Mouse (Mus musculus) lung, postnatal 36 days (tissue): Measurements from ENCODE around the gene Rpl26.

ENCODE experiments used
- DNase-seq: peaks from one replicate; pipeline ENCODE4 v3.0.0; 2022; ENCODE audit warnings: mixed read lengths

Gene Rpl26

DNA sequence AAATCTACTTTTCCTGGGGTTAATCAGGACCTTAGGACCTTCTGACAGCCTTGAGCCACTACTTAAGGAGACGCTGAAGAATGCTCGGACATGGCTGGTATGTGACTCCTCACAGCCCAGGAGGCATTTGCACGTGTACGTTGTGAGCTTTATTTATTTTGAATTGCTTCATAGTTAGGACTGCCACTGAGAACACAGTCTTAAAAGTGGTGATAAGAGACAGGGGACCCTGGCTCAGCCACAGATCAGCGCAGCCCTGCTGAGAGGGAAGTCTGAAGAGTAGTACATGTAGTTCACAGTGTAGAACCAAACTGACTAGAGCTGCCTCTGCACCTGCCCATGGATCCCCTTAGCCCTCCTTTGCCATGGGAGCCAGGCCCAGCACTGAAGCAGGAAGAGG lies 9.6 kb upstream of the Rpl26 start:
- no peak for DNase-seq

DNA sequence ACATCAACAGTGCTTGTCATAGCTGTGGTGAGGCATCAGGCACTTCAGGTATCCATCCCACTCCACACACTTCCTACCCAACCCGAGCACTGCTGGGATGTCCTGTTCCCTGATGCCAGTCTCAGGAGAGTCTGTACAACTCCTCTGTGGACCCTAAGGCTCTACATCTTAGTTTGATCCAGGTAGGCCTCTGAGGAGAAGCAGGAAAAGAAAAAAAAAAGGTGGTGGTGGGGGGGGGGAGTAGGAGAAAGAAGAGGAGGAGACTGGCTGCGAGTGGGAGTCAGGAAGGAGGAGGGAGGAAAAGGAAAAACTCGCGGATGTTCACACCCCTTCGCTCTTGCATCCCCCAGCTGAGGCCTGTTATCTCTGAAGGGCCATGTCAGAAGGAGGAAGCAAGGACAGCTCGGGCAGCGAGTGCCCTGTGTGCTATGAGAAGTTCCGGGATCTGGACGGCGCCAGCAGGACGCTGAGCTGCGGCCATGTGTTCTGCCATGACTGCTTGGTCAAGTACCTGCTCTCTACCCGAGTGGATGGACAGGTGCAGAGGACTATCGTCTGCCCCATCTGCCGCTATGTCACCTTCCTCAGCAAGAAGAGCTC lies 9.1 kb upstream of the Rpl26 start:
- DNase-seq, result no peak

DNA sequence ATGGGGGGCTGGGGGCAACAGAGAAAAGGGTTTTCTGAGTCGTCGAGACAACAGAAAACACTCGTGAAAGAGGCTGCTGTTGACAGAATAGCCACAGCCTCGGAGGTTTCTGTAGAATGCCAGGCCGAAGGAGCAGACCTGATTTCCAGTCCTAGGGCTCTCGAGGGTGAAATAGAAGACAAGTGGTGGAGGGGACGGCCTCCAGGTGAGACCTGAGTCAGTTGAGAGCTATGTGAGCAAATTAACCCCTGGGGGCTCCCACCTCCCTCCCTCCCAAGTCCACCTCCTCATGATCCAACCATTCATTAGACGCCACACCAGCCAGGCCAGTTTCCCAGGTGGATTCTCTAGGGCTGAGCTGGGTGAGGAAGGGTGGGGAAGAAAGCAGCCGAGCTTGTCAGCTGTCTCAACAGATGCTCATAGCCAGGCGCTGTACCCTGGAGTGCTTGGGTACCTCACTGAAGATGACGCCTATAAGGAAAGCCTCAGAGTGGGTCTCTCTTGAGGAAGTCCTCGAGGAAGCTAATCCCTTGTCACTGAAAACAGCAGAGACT lies 7.4 kb upstream of the Rpl26 start:
- no peak for DNase-seq

DNA sequence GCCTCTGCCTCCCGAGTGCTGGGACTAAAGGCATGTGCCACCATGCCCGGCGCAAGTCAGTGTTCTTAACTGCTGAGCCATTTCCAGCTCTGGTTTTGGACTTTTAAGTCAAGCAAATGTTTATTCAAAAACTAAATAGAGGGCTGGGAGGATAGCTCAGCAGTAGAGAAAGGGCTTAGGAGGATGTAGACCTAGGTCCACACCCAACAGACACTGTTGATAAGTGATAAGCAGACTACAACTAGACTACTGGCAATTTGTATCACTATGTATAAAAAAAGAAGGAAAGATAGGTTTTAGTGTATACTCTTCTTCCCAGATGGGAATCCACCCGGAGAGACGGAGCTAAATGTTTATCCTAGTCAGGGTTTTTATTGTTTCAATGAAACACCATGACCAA lies 5.1 kb upstream of the Rpl26 start:
- no peak for DNase-seq

DNA sequence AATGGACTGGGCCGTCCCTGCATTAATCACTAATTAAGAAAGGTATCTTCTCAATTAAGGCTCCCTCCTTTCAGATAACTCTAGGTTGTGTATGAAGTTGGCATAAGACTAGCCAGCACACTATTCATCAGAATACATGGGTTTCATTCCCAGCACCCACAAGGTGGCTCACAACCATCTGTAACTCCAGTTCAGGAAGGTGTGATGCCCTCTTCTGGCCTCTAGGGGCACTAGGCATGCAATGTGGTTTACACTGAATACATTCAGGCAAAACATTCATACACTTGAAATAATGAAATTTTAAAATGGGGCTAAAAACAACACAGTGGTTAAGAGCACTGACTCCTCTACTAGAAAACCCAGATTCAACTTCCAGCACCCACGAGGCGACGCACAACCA lies 4.3 kb upstream of the Rpl26 start:
- DNase-seq, result peak; percentile 69

DNA sequence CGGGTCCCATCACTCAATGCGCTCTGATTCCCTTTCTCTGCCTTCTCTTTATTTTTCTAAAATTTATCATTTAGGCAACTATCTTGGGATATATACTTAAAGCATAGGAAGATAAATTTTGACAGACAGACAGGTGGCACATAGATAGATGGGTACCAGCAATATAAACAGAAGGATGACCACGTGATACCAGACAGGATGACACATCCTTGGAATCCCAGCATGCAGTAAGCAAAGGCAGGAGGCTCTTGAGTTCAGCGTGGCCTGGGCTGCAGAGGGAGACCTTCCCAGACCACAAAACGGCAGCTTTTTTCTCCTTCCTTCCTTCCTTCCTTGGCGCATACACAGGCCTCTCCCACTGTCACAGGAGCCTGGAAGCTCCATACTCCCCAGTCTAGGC lies 3.5 kb upstream of the Rpl26 start:
- DNase-seq, result no peak

DNA sequence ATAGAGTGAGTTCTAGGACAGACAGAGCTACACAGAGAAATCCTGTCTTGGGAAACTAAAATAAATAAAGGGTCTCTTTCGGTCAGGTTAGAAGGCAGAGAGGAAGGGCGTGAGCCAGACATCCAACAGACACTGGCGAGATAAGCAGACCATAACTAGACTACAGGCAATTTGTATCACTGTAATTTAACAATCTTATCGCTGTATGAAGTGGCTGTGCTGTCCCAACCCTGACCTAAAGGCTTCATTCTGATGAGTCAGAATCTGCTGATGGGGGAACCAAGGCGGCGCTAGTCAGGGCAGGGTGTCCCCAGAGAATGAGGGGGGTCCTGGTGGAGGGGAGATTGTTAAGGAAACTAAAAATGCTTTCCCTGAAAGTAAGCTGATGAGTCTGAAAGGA lies 2.6 kb upstream of the Rpl26 start:
- no peak for DNase-seq

DNA sequence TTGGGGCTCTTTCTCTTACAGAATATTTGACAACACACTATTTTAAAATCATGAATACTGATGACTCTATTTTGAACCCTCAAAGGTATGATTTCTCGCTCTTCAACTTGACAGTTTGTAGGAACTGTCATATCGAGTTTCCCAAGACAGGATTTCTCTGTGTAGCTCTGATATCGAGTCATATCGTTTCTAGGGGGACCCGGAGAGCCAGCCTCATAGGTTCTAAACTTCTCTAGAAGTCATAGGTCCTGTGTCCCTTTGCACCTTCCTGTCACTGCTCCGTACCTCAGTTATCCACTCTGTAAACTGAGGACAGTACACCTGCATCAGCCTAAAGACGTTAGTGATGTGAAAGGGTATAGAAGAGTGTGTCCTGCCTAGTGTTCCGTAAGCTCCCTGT lies 1.6 kb upstream of the Rpl26 start:
- DNase-seq, result no peak

DNA sequence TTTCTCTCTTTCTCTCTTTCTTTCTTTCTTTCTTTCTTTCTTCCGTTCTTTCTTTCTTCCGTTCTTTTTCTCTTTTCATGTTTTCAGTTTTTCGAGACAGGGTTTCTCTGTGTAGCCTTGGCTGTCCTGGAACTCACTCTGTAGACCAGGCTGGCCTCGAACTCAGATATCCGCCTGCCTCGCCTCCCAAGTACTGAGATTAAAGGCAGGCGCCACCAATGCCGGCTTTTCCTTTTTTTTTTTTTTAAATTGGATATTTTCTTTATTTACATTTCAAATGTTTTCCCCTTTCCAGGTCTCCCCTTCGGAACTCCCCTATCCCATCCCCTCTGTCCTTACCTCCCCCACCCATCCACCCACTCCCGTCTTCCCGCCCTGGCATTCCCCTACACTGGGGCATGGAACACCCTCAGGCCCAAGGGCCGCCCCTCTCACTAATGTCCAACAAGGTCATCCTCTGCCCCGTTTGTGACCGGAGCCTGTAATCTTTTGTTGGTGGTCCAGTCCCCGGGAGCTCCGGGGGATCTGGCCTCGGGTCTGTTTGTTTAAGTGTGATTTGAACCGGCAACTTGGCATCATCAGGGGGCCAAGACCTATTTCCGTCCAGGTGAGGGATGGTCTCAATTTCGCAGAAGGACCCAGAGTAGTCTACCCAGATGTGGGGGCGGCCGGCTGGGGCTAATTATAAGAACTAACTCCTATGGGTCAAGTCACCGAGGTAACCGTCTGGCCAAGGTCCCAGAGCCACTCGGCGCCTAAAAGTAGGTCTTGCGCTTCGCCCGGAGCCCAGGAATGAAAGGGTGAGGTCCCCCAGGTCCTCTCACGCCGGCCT lies 648 bp upstream of the Rpl26 start:
- no peak for DNase-seq

DNA sequence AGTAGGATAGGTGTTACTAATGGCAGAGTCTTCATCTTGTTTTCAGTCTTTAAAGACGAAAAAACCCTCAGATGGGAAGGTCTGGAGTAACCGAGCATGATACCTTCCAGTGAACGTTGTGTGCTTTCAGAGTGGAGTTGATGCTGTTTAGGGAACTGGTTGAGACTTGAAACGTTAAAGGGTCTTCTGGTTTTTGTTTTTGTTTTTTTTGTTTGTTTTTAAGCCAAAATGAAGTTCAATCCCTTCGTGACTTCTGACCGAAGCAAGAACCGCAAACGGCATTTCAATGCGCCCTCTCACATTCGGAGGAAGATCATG lies 623 bp downstream of the Rpl26 start:
- no peak for DNase-seq

DNA sequence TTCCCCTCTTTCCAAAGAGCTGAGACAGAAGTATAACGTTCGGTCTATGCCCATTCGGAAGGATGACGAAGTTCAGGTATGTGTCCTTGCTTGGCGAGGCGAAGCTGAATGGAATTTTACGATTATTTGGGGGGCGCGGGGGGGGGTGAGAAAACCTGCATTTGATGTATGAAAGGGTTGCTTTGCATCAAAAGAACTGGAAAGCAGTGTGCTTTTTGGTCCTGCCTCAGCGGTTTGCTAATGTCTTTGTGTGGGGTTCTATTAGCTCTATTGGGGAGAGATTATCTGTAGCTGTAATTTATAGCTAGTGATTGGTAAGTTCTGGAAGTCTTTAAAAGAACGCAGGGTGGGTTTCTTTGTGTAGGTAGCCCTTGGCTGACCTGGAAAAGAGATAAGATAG lies 984 bp downstream of the Rpl26 start:
- no peak for DNase-seq

DNA sequence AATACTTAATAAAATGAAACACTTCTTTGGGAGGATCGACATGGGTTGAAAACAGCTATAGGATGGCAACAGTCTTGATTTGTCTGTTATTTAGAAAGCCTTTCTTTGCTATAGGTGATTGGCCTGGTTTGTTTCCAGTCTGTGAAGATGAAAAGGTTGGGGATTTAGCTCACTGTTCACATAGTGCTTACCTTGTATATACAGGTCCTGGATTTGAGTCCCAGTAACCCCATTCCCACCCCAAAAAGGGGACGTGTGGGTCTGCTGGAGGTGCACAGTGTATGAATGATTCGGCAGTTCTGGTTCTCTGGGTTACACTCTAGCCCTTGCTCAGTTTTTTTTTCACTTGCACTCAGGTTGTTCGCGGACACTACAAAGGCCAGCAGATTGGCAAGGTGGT lies 1.4 kb downstream of the Rpl26 start:
- no peak for DNase-seq

DNA sequence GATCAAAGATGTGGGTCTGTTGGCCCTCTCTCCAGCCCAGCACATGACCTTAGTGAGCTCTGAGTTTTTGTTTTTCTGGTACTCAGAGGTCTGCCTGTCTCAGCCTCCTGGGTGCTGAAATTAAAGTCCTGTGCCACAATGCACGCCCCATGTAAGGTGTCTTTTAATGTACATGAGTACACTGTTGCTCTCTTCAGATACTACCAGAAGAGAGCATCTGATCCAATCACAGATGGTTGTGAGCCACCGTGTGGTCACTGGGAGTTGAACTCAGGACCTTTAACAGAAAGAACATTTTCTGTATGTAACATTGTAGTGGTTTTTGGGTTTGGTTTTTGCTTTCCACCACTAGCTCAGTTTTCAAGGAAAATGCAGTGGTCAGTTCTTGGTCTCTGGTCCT lies 2.4 kb downstream of the Rpl26 start:
- no peak for DNase-seq

DNA sequence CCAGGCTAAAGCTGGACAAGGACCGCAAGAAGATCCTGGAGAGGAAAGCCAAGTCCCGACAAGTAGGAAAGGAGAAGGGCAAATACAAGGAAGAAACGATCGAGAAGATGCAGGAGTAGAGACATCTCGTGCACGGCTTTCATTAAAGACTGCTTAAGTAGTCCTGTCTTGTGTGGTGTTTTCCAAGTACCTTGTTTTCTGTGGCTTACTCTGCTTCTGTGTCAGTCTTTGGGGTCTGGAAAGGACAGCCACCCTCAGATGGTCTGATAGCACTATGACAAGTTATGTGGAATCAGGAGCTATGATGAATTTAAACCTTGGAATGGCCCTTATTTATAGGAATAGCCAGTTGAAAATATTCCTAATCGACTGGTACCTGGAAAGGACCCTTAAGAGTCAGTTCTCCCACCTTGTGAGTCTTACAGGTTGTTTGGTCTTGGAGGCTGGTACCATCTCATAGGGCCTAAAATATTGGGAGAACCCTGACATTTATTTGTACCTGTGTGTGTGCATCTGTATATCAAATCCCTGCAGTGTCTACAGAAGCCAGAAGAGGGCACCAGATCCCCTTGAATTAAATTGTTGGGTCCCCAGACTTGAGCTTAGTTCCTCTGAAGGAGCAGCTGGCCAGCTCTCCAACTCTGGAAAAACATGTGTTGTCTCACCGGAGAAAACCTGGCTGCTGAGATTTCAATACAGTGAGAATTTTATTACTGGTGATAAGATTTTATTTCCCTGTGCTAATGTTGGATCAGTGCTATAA lies 3.2 kb downstream of the Rpl26 start:
- DNase-seq, result peak; percentile 93

DNA sequence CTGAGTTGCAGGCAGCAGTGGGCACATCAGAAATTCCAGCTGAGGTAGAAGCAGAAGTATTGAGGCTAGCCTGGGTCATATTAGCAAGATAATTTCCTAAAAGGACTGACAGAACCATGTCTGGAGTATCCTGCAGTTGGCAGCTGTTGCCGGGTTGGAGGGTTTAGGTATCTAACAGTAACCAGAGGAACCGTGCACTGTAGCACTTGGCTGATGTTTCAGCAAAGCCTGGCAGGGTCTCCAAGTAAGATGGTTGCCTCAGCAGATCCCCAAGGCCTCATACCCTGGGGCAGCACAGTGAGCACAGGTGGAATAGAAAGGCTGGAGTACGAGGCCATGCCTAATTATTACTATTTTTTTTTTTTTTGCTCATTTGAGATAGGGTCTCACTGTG lies 3.8 kb downstream of the Rpl26 start:
- no peak for DNase-seq

DNA sequence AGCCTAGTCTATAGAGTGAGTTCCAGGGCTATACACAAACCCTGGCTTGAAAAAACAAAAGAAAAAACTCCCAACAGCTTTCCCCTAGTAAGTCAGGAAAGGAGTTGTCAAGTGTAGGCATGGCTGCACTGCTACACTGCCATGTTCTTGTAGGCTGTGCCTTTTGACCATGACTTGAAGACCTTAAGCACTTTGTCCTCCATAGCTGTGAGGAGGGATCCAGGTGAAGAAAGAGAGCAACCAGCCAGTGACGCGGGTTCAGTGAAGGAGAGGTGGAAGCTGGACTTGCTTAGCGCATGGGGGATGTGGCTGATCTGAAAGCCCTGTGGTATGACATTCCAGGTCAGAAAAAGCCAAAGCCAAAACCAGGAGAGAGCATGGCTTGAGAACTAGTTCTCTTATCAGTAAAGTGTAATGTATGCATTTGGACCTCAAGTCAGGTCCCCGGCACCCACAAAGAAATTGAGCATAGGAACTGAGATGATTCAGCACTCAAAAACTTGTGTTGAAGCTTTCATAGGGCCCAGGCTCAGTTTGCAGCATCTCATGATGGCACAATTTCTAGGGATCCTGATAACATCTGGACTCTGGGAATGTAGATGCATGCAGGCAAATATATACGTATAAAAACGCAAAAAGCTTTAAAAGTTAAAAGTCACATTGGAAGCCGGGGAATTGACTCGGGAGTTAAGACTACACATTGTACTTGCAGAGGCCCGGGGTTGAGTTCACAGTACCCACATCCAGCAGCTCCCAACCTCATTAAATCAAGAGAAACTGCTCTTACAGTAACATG lies 4.5 kb downstream of the Rpl26 start:
- no peak for DNase-seq

DNA sequence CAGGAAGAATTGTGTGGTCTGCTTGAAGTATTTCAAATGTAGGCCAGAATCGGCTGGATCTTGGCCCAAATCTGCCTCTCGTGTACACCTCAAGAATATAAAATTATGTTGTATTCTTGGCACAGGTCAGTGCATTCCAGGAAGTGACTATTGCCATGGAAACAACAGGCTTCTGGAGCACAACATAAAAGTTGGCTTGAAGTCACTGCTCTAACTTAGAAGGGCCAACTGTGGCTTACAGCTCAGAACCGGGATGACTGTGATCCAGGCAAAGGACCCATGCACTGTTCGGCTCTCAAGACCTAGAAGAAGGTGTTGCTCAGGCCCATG lies 5.0 kb downstream of the Rpl26 start:
- no peak for DNase-seq

DNA sequence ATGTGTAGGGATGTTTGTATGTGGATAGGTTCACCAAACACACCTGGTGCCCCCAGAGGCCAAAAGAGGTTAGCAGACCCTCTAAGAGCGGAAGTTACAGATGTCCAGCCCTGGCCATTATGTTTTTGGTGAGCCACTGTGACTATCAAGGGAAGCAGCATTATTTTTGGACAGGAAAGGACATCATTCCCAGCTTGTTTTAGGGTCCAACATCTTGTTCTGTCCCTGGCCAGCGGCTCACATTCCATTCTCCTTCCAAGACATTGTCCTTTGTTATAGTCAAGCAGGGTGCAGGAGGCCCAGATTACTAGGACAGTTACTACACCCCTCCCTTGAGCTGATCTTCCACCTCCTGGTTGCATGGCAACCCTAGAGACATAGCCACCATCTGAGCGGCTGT lies 5.9 kb downstream of the Rpl26 start:
- DNase-seq, result no peak

DNA sequence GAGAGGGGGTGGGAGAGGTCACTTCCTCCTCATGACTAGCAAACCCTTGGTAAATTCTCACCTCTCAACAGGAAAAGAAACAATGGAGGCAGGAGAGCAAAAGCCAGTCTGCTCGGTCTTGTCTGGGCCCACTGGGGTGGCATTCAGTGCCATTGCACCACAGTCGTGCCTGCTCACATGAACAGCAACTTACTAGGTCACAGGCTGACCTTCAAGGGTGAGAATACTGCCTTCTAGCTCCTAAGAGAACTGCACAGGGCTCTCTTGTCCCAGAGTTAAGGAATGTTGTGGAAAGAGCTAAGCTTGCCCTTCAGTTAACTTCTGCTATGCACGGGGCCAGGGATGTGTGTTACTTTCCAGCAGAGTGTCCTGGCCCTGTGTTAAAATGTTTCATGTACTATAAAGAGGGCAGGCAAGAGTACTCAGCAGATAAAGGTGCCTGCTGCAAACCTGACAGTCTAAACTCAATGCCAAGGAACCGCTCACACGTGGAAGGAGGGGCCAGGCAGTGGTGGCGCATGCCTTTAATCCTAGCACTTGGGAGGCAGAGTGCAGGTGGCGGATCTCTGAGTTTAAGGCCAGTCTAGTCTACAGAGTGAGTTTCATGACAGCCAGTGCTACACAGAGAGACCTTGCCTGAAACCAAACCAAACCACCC lies 7.6 kb downstream of the Rpl26 start:
- no peak for DNase-seq

DNA sequence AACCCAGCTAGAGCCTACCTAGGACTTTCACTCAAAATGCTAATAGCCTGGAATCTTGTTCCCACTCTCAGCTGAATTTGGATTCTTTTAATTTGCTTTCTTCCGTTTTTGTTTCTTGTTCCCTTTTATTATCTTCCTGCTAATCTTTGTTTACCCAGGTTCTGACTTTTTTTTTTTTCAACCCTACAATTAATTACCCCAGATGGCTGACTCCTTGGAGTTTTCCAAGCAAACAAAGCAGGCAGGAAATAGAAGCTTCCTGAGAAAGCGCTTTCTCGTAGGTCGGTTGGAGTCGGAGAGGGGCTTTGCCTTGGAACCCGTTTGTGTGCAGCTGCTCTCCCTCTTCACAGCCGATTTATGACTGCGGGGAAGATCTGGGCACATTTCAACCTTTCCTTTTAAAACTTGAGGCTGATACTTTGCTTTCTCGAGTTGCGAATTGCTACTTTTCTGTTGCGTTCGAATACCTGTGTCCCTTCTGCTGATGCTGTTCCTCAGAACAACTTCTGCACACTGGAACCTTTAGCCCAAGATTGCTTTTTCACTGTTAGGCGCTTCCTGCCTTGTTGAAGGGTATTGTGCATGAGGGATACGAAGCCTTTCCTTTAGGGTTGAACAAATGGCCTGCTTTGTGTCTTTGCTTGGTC lies 10.3 kb downstream of the Rpl26 start:
- DNase-seq, result peak; percentile 30

DNA sequence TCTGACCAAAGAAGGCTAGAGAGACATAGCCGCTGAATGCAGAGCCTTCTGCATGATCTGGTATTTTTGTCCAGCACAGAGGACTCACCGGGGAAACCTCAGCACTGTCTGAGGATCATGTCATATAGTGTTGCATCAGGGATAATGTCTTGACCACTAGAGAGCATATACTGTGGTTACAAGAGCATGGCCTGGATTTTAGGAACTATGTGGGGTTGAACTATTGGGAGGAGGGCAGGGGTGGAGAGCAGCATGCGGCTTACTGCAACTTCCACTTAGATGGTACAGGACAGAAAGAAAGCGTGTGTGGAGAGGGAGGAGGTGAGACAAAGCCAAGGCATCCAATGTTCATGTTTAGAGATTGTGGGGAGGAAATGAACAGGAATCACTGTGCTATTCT lies 13.2 kb downstream of the Rpl26 start:
- no peak for DNase-seq

DNA sequence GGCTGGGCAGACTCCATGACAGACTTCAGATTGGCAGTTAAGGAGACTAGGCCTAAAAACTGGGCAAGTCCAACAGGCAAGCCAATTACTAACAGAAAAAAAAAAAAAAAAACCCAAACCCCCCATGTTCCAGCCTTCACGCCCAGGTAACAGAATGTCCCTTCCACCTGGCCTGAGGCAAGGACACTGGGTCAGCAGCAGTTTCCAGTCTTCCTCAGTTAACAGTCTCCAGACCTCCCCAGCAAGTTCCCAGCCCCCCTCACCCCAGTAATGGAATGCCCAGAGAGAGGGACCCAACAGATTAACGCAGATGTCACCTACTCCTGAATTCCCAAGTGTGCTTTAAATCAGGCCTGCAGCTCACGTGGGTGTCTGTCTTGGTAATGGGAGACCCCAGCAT lies 21.8 kb downstream of the Rpl26 start:
- no peak for DNase-seq
